8 mouse cellular contexts compared by ENCODE assay signal in genomic region chr11:95713811-95714241, GRCm38 (mm10). TPM values are rescaled to one million over a fixed set of nuclear protein-coding genes. Genes with fewer than 3 reads are reported as not detected.
DNase-seq lines count a peak whose midpoint lies in the region; ATAC-seq and TF ChIP-seq lines count a peak whose summit lies in the region.

No protein-coding gene starts in this region.

- peak; percentile 16 for DNase-seq in neural tube, embryonic 11.5 days (ENCODE audit: low spot score)
- no peak for DNase-seq in neural tube, embryonic 10.5 days (ENCODE audit: extremely low spot score, low spot score)
- DNase-seq in embryonic facial prominence, embryonic 11.5 days (ENCODE audit: low spot score): no peak
- no peak for DNase-seq in left cerebral cortex, postnatal 36 days (ENCODE audit: low spot score in 2 of 2)
- DNase-seq in testis, postnatal 10 days (ENCODE audit: low spot score): no peak

- H3K4me2 ChIP-seq in neural tube, embryonic 11.5 days (ENCODE audit: low read depth): peak overlapping the region; percentile 90
- H3K4me2 ChIP-seq in embryonic facial prominence, embryonic 11.5 days (ENCODE audit: low read depth, low read length): peak overlapping the region; percentile 84
- H3K4me2 ChIP-seq in hindbrain, embryonic 15.5 days: peak overlapping the region; percentile 86
- H3K4me2 ChIP-seq in lung, embryonic 16.5 days (ENCODE audit: low read depth, low read length): peak overlapping the region; percentile 91

- H3K36me3 ChIP-seq in neural tube, embryonic 11.5 days (ENCODE audit: control insufficient read depth, insufficient read depth, low read length): no peaks in the 10 kb centered on the region
- no peaks in the 10 kb centered on the region for H3K36me3 ChIP-seq in embryonic facial prominence, embryonic 11.5 days (replicated peaks; ENCODE audit: control insufficient read depth, insufficient read depth, low read depth, low read length)
- H3K36me3 ChIP-seq in hindbrain, embryonic 15.5 days: no peaks in the 10 kb centered on the region
- no peaks in the 10 kb centered on the region for H3K36me3 ChIP-seq in lung, embryonic 16.5 days (ENCODE audit: control insufficient read depth, insufficient read depth, low read length)
- H3K36me3 ChIP-seq in small intestine, adult 2 months (ENCODE audit: control insufficient read depth, insufficient read depth, low read length): no peaks in the 10 kb centered on the region

- WGBS in neural tube, embryonic 11.5 days: under 1% methylated on average over 13 of the region's 13 CpGs
- WGBS in embryonic facial prominence, embryonic 11.5 days: 1% methylated on average over 13 of the region's 13 CpGs
- under 1% methylated on average over 13 of the region's 13 CpGs for WGBS in hindbrain, embryonic 15.5 days
- WGBS in lung, embryonic 16.5 days: 0% methylated on average over 13 of the region's 13 CpGs
- WGBS in small intestine, adult 2 months: 2% methylated on average over 13 of the region's 13 CpGs

- peak overlapping the region; percentile 89 for H3K9ac ChIP-seq in neural tube, embryonic 11.5 days (ENCODE audit: low read length)
- H3K9ac ChIP-seq in embryonic facial prominence, embryonic 11.5 days (replicated peaks; ENCODE audit: low read length): peak overlapping the region; percentile 97
- H3K9ac ChIP-seq in hindbrain, embryonic 15.5 days: peak overlapping the region; percentile 81
- H3K9ac ChIP-seq in lung, embryonic 16.5 days (ENCODE audit: low read length): peak overlapping the region; percentile 98

- no peak for TF ChIP-seq POLR2A in small intestine, adult 2 months (IDR thresholded peaks at IDR 0.05; ENCODE audit: low read depth, low read length)

- H3K4me1 ChIP-seq in neural tube, embryonic 11.5 days (ENCODE audit: control insufficient read depth, insufficient read depth, low read length): peaks cover 11% of the 10 kb centered on the region
- H3K4me1 ChIP-seq in embryonic facial prominence, embryonic 11.5 days (ENCODE audit: control insufficient read depth, insufficient read depth, low read length): peaks cover 2% of the 10 kb centered on the region; the same call in 1 of the 2 replicates
- peaks cover 32% of the 10 kb centered on the region for H3K4me1 ChIP-seq in hindbrain, embryonic 15.5 days (replicated peaks)
- H3K4me1 ChIP-seq in lung, embryonic 16.5 days (replicated peaks; ENCODE audit: control insufficient read depth, insufficient read depth, low read length): peaks cover 25% of the 10 kb centered on the region
- peaks cover 5% of the 10 kb centered on the region; the same call in 1 of the 2 replicates for H3K4me1 ChIP-seq in small intestine, adult 2 months (ENCODE audit: control insufficient read depth, insufficient read depth, insufficient read length, low read length)

- H3K27ac ChIP-seq in neural tube, embryonic 11.5 days (ENCODE audit: low read depth, low read length): peak overlapping the region; percentile 95
- peak overlapping the region; percentile 97; the same call in 1 of the 2 replicates for H3K27ac ChIP-seq in embryonic facial prominence, embryonic 11.5 days (replicated peaks; ENCODE audit: low read depth, low read length)
- H3K27ac ChIP-seq in hindbrain, embryonic 15.5 days (replicated peaks): peak overlapping the region; percentile 97
- H3K27ac ChIP-seq in lung, embryonic 16.5 days (ENCODE audit: low read length): peak overlapping the region; percentile 97
- H3K27ac ChIP-seq in small intestine, adult 2 months (ENCODE audit: insufficient read depth, low read depth, low read length): peak overlapping the region; percentile 65

- no peaks in the 10 kb centered on the region for H3K9me3 ChIP-seq in neural tube, embryonic 11.5 days (ENCODE audit: control insufficient read depth, low read length)
- H3K9me3 ChIP-seq in embryonic facial prominence, embryonic 11.5 days (replicated peaks; ENCODE audit: control insufficient read depth, low read length): no peaks in the 10 kb centered on the region
- H3K9me3 ChIP-seq in hindbrain, embryonic 15.5 days: no peaks in the 10 kb centered on the region
- no peaks in the 10 kb centered on the region for H3K9me3 ChIP-seq in lung, embryonic 16.5 days (ENCODE audit: control insufficient read depth, low read length)

- intact Hi-C loops in left cerebral cortex, postnatal 36 days (cut with DNase I): no loop called here

- TF ChIP-seq CTCF in small intestine, adult 2 months (IDR thresholded peaks at IDR 0.05; ENCODE audit: extremely low read depth, insufficient read length, insufficient replicate concordance, low read depth, low read length): no peak

- peak overlapping the region; percentile 89 for H3K4me3 ChIP-seq in neural tube, embryonic 11.5 days (ENCODE audit: low read depth, low read length)
- H3K4me3 ChIP-seq in embryonic facial prominence, embryonic 11.5 days (ENCODE audit: low read depth, low read length): peak overlapping the region; percentile 95
- peak overlapping the region; percentile 80 for H3K4me3 ChIP-seq in hindbrain, embryonic 15.5 days
- peak overlapping the region; percentile 95 for H3K4me3 ChIP-seq in lung, embryonic 16.5 days (ENCODE audit: low read length)
- peak overlapping the region; percentile 95 for H3K4me3 ChIP-seq in small intestine, adult 2 months (ENCODE audit: low read depth, low read length)

- H3K27me3 ChIP-seq in neural tube, embryonic 11.5 days (ENCODE audit: control insufficient read depth, insufficient read depth, low read length): no peaks in the 10 kb centered on the region
- no peaks in the 10 kb centered on the region for H3K27me3 ChIP-seq in embryonic facial prominence, embryonic 11.5 days (ENCODE audit: control insufficient read depth, insufficient read depth, low read length)
- H3K27me3 ChIP-seq in hindbrain, embryonic 15.5 days: no peaks in the 10 kb centered on the region
- no peaks in the 10 kb centered on the region for H3K27me3 ChIP-seq in lung, embryonic 16.5 days (ENCODE audit: control insufficient read depth, insufficient read depth, low read depth, low read length)
- no peaks in the 10 kb centered on the region for H3K27me3 ChIP-seq in small intestine, adult 2 months (ENCODE audit: control insufficient read depth, insufficient read depth, low read length)

- ATAC-seq in neural tube, embryonic 11.5 days (ENCODE audit: insufficient read depth, low FRiP score, low TSS enrichment): no peak
- ATAC-seq in embryonic facial prominence, embryonic 11.5 days (replicated peaks; ENCODE audit: insufficient number of reproducible peaks, low FRiP score, low TSS enrichment, low read depth): no peak
- 0 out of 2 replicates have a peak, but pooled peaks have one; percentile 6 for ATAC-seq in hindbrain, embryonic 15.5 days (ENCODE audit: low FRiP score, low read depth)
- ATAC-seq in lung, embryonic 16.5 days (ENCODE audit: low read depth): no peak

RNA-seq across cellular contexts. Expression of gene Zfp652, which starts 1.4 kb away (rescaled TPM):
- 11.9 and 12.3 TPM in 2 replicates for polyA plus RNA-seq in neural tube, embryonic 11.5 days (2014; fragmentation: Nextera tagmentation; extraction: Ambion mirVana)
- 10.6 and 12.8 TPM in 2 replicates for polyA plus RNA-seq in embryonic facial prominence, embryonic 11.5 days (2014; fragmentation: Nextera tagmentation; extraction: Ambion mirVana)
- polyA plus RNA-seq in hindbrain, embryonic 15.5 days (2015; fragmentation: Nextera tagmentation; extraction: Ambion mirVana): 24.0 and 26.1 TPM in 2 replicates
- 21.7 and 23.2 TPM in 2 replicates for polyA plus RNA-seq in lung, embryonic 16.5 days (2015; fragmentation: Nextera tagmentation; extraction: Ambion mirVana)
- polyA plus RNA-seq in small intestine, adult 2 months (2012; rRNA removed): 12.4 and 25.1 TPM in 2 replicates
- total RNA-seq in left cerebral cortex, postnatal 36 days (2021): 10 to 100 TPM; 36.4 to 44.1 TPM

RNA-seq across cellular contexts. Expression of gene B130006D01Rik, which starts 9.6 kb away (rescaled TPM):
- polyA plus RNA-seq in neural tube, embryonic 11.5 days (2014; fragmentation: Nextera tagmentation; extraction: Ambion mirVana): 1.1 TPM in 2 replicates
- 0.67 and 1.3 TPM in 2 replicates for polyA plus RNA-seq in embryonic facial prominence, embryonic 11.5 days (2014; fragmentation: Nextera tagmentation; extraction: Ambion mirVana)
- 1.1 and 1.2 TPM in 2 replicates for polyA plus RNA-seq in hindbrain, embryonic 15.5 days (2015; fragmentation: Nextera tagmentation; extraction: Ambion mirVana)
- polyA plus RNA-seq in lung, embryonic 16.5 days (2015; fragmentation: Nextera tagmentation; extraction: Ambion mirVana): 1.1 and 1.4 TPM in 2 replicates
- polyA plus RNA-seq in small intestine, adult 2 months (2012; rRNA removed): 0.05 TPM in 1 of 2 replicates, not detected in the other
- total RNA-seq in left cerebral cortex, postnatal 36 days (2021): 1 to 10 TPM in 1 of 2 experiments, under 1 TPM in 1; 0.62 to 1.8 TPM

RNA-seq across cellular contexts. Expression of gene Phb, which starts 47.1 kb away (rescaled TPM):
- polyA plus RNA-seq in neural tube, embryonic 11.5 days (2014; fragmentation: Nextera tagmentation; extraction: Ambion mirVana): 226 and 230 TPM in 2 replicates
- 244 and 253 TPM in 2 replicates for polyA plus RNA-seq in embryonic facial prominence, embryonic 11.5 days (2014; fragmentation: Nextera tagmentation; extraction: Ambion mirVana)
- polyA plus RNA-seq in hindbrain, embryonic 15.5 days (2015; fragmentation: Nextera tagmentation; extraction: Ambion mirVana): 182 and 187 TPM in 2 replicates
- polyA plus RNA-seq in lung, embryonic 16.5 days (2015; fragmentation: Nextera tagmentation; extraction: Ambion mirVana): 167 and 190 TPM in 2 replicates
- polyA plus RNA-seq in small intestine, adult 2 months (2012; rRNA removed): 61.3 and 68.9 TPM in 2 replicates
- total RNA-seq in left cerebral cortex, postnatal 36 days (2021): 10 to 100 TPM; 67.1 to 85.8 TPM
